Mouse (Mus musculus): ENCODE measurements around the gene Hist3h2ba. TPM values are rescaled to one million over a fixed set of nuclear protein-coding genes. Genes with fewer than 3 reads are reported as not detected.
A peak's percentile ranks its signal among the peaks of the same experiment; 100 is the strongest.

Hist3h2ba gene
- polyA plus RNA-seq, 1 experiment, result 18.8 TPM

- H3K4me3 ChIP-seq (replicated peaks; ENCODE audit: control insufficient read depth, low read depth, low read length), result no peak overlapping the region
- 36% methylated on average over 17 of the region's 17 CpGs for WGBS
- H3K27ac ChIP-seq (ENCODE audit: control insufficient read depth, insufficient read depth, low read depth, low read length, poor library complexity), result no peak overlapping the region
- TF ChIP-seq POLR2A (IDR thresholded peaks at IDR 0.05; ENCODE audit: borderline replicate concordance, control insufficient read depth, low read depth, low read length) (no peak), CTCF (IDR thresholded peaks at IDR 0.05; ENCODE audit: control insufficient read depth, insufficient read depth, low read length) (no peak)
- no peaks in the 10 kb centered on the region; the same call in 1 of the 2 replicates for H3K4me1 ChIP-seq (ENCODE audit: control insufficient read depth, insufficient read depth, low read length)
These were observed 14.8 kb downstream of the Hist3h2ba start for GRCm38 (mm10) chr11:58963543-58963942.

GRCm38 (mm10) chr11:58964216-58964615 lies 15.5 kb downstream of the Hist3h2ba start:
- TF ChIP-seq POLR2A (IDR thresholded peaks at IDR 0.05; ENCODE audit: borderline replicate concordance, control insufficient read depth, low read depth, low read length), result no peak
- H3K4me1 ChIP-seq (ENCODE audit: control insufficient read depth, insufficient read depth, low read length), result no peaks in the 10 kb centered on the region; the same call in 1 of the 2 replicates
- no peak overlapping the region for H3K27ac ChIP-seq (ENCODE audit: control insufficient read depth, insufficient read depth, low read depth, low read length, poor library complexity)
- no peak overlapping the region for H3K4me3 ChIP-seq (replicated peaks; ENCODE audit: control insufficient read depth, low read depth, low read length)
- 78% methylated on average over 7 of the region's 7 CpGs for WGBS

DNA sequence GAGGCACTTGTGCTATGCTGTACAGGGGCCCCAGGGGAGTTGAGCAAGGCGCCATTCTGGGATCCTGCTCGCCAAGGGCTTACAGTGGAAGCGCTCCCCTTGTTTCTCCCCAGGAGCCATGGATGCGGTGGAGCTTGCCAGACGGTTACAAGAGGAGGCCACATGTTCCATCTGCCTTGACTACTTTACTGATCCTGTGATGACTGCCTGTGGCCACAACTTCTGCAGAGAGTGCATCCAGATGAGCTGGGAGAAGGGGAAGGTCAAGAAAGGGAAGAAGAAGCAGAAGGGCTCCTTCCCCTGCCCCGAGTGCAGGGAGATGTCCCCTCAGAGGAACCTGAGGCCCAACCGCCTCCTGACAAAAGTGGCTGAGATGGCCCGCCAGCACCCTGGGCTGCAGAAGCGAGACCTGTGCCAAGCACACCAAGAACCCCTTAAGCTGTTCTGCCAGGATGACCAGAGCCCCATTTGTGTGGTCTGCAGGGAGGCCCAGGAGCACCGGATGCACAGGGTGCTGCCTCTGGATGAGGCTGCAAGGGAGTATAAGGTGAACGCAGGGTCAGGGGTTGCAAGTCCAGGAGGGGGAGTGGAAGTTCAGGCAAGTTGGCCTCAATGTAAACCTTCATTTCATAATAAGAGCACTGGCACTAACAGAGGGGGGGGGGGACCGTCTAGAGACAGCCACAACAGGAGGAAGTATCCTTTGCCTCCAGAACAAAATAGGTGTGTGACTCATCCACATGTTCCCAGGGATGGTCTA lies 16.5 kb downstream of the Hist3h2ba start:
- 48% methylated on average over 12 of the region's 12 CpGs for WGBS
- Histone ChIP-seq H3K27ac (ENCODE audit: control insufficient read depth, insufficient read depth, low read depth, low read length, poor library complexity) (no peak overlapping the region), H3K4me1 (ENCODE audit: control insufficient read depth, insufficient read depth, low read length) (no peaks in the 10 kb centered on the region; the same call in 1 of the 2 replicates)

GRCm38 (mm10) chr11:58967346-58967745 lies 18.6 kb downstream of the Hist3h2ba start:
- peak; percentile 42 for TF ChIP-seq CTCF (IDR thresholded peaks at IDR 0.05; ENCODE audit: control insufficient read depth, insufficient read depth, low read length)
- TF ChIP-seq POLR2A (IDR thresholded peaks at IDR 0.05; ENCODE audit: borderline replicate concordance, control insufficient read depth, low read depth, low read length), result no peak
- no peak overlapping the region for H3K4me3 ChIP-seq (replicated peaks; ENCODE audit: control insufficient read depth, low read depth, low read length)
- WGBS, result 87% methylated on average over 1 of the region's 1 CpGs
- no peaks in the 10 kb centered on the region; the same call in 1 of the 2 replicates for H3K4me1 ChIP-seq (ENCODE audit: control insufficient read depth, insufficient read depth, low read length)
- no peak overlapping the region for H3K27ac ChIP-seq (ENCODE audit: control insufficient read depth, insufficient read depth, low read depth, low read length, poor library complexity)

More for the DNA sequence above, 16.5 kb downstream of the Hist3h2ba start:
- H3K4me3 ChIP-seq (replicated peaks; ENCODE audit: control insufficient read depth, low read depth, low read length), result no peak overlapping the region
- no peak for TF ChIP-seq POLR2A (IDR thresholded peaks at IDR 0.05; ENCODE audit: borderline replicate concordance, control insufficient read depth, low read depth, low read length)

DNA sequence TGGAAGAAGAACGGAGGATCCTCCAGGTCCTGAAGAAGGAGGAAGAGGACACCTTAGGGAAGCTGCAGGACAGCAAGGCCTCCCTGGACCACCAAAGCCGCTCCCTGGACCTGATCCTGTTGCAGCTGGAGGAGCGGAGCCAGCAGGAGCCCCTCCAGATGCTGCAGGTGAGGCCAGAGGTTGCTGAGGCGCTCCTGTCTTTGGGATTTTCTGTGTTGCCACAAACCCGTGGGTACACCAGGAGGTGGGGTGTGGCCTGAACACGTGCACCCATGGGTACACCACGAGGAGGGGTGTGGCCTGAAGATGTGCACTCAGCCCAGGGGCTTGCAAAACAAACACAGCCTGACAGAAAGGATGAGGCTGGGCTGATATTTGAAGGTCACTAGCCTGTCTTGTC lies 19.8 kb downstream of the Hist3h2ba start:
- WGBS, result 56% methylated on average over 7 of the region's 7 CpGs
- Histone ChIP-seq H3K4me1 (ENCODE audit: control insufficient read depth, insufficient read depth, low read length) (no peaks in the 10 kb centered on the region; the same call in 1 of the 2 replicates), H3K4me3 (replicated peaks; ENCODE audit: control insufficient read depth, low read depth, low read length) (no peak overlapping the region), H3K27ac (ENCODE audit: control insufficient read depth, insufficient read depth, low read depth, low read length, poor library complexity) (no peak overlapping the region)
- TF ChIP-seq CTCF (IDR thresholded peaks at IDR 0.05; ENCODE audit: control insufficient read depth, insufficient read depth, low read length), result no peak
- TF ChIP-seq POLR2A (IDR thresholded peaks at IDR 0.05; ENCODE audit: borderline replicate concordance, control insufficient read depth, low read depth, low read length), result no peak

GRCm38 (mm10) chr11:58969027-58969426 lies 20.3 kb downstream of the Hist3h2ba start:
- 65% methylated on average over 8 of the region's 8 CpGs for WGBS
- TF ChIP-seq POLR2A (IDR thresholded peaks at IDR 0.05; ENCODE audit: borderline replicate concordance, control insufficient read depth, low read depth, low read length) (no peak), CTCF (IDR thresholded peaks at IDR 0.05; ENCODE audit: control insufficient read depth, insufficient read depth, low read length) (no peak)
- Histone ChIP-seq H3K4me1 (ENCODE audit: control insufficient read depth, insufficient read depth, low read length) (no peaks in the 10 kb centered on the region; the same call in 1 of the 2 replicates), H3K27ac (ENCODE audit: control insufficient read depth, insufficient read depth, low read depth, low read length, poor library complexity) (no peak overlapping the region), H3K4me3 (replicated peaks; ENCODE audit: control insufficient read depth, low read depth, low read length) (no peak overlapping the region)

DNA sequence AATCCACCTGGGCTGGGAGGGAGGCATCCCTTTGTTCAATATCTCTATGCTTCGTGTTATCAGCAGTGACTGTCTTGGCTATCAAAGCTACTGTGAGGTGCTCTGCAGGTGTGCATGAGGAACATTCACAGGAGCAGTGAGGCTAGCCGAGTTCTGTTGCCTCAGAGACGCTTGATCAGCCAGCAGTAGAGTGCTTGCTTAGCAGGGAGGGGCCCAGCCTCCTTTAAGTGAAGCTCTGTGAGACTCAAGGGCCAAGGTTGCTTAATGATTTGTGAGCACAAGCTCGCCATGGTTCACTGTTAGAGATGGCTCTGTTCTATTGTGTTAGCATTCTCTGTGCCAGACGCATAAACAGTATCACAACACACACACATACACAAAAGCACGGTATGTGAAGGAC lies 20.9 kb downstream of the Hist3h2ba start:
- 74% methylated on average over 6 of the region's 6 CpGs for WGBS
- Histone ChIP-seq H3K4me3 (replicated peaks; ENCODE audit: control insufficient read depth, low read depth, low read length) (no peak overlapping the region), H3K27ac (ENCODE audit: control insufficient read depth, insufficient read depth, low read depth, low read length, poor library complexity) (no peak overlapping the region), H3K4me1 (ENCODE audit: control insufficient read depth, insufficient read depth, low read length) (no peaks in the 10 kb centered on the region; the same call in 1 of the 2 replicates)
- TF ChIP-seq CTCF (IDR thresholded peaks at IDR 0.05; ENCODE audit: control insufficient read depth, insufficient read depth, low read length) (no peak), POLR2A (IDR thresholded peaks at IDR 0.05; ENCODE audit: borderline replicate concordance, control insufficient read depth, low read depth, low read length) (no peak)

- Histone ChIP-seq H3K27ac (ENCODE audit: control insufficient read depth, insufficient read depth, low read depth, low read length, poor library complexity) (no peak overlapping the region), H3K4me1 (ENCODE audit: control insufficient read depth, insufficient read depth, low read length) (no peaks in the 10 kb centered on the region; the same call in 1 of the 2 replicates), H3K4me3 (replicated peaks; ENCODE audit: control insufficient read depth, low read depth, low read length) (no peak overlapping the region)
- 90% methylated on average over 21 of the region's 21 CpGs for WGBS
- TF ChIP-seq CTCF (IDR thresholded peaks at IDR 0.05; ENCODE audit: control insufficient read depth, insufficient read depth, low read length), result no peak
- no peak for TF ChIP-seq POLR2A (IDR thresholded peaks at IDR 0.05; ENCODE audit: borderline replicate concordance, control insufficient read depth, low read depth, low read length)
These were observed 22.3 kb downstream of the Hist3h2ba start for GRCm38 (mm10) chr11:58970831-58971530.

Data from bone marrow, adult 2 months (tissue).